Mouse (Mus musculus): Measurements from ENCODE around the gene Dag1.
"Not testable (repeated sequence)": the region's sequence is repeated elsewhere in the genome, so short reads cannot be mapped to it uniquely, and the experiment has no call there.

Dag1 gene

DNA sequence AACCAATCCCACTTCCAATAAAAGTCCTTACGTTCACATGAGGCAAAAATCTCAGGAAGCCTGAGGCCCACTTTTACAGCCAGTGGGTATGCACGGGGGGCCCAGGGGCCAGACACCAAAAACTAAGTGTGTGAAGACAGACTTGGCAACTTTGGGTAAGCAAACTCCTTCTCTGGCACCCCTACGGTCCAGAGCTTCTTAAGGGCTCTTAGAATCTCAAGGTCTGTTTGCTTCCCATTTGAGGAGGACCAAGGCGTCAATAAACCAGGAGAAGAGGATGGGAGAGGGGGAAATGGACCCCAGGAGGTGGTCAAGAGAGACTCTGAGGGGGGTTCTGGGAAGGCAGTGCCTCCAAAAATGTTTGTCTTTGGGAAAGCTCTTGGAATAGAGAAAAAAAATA lies 9.7 kb upstream of the Dag1 start:
- peak in 1 of 2 experiments; percentile 63 for DNase-seq

GRCm38 (mm10) chr9:108272691-108273090 lies 8.9 kb upstream of the Dag1 start:
- no peak for DNase-seq

DNA sequence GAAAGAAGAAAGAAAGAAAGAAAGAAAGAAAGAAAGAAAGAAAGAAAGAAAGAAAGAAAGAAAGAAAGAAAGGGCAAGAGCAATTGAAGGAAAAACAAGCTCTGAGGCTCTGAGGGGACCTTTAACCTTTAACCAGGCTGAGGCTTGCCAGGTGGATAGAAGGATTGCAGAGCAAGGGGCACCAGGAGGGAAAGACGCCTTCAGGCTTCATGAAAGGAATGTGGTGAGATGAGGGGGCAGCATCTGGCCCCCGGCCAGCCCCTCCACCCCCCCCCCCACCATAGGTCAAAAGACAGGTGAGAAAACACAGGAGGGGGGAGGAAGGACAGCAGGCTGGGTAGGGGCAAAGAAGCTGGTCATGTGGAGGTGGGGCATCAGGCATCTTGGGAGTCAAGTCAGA lies 8.2 kb upstream of the Dag1 start:
- DNase-seq = no peak

DNA sequence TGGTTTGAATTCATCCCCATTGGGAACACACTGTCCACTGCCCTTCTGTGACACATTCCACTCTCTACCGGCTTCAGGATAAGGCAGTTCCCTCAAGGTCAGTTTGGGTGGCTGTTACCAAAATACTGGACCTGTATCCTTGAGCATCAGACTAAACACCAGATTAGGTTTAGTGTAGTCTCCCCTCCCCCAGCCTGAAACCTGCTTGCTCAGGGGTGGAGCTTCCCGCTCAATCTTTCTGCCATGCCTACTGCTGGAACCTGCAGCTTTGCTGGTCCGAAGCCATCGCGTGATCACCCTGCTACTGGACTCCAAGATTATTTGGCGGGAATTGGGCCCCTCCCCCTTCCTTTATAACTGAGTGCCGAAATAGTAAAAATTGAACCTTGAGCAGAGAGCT lies 4.9 kb upstream of the Dag1 start:
- not testable (repeated sequence) for DNase-seq

- peak in 1 of 2 experiments; percentile 62 for DNase-seq
Observed at GRCm38 (mm10) chr9:108267691-108268090, 3.9 kb upstream of the Dag1 start.

GRCm38 (mm10) chr9:108266261-108266935 lies 2.6 kb upstream of the Dag1 start:
- DNase-seq = no peak

DNA sequence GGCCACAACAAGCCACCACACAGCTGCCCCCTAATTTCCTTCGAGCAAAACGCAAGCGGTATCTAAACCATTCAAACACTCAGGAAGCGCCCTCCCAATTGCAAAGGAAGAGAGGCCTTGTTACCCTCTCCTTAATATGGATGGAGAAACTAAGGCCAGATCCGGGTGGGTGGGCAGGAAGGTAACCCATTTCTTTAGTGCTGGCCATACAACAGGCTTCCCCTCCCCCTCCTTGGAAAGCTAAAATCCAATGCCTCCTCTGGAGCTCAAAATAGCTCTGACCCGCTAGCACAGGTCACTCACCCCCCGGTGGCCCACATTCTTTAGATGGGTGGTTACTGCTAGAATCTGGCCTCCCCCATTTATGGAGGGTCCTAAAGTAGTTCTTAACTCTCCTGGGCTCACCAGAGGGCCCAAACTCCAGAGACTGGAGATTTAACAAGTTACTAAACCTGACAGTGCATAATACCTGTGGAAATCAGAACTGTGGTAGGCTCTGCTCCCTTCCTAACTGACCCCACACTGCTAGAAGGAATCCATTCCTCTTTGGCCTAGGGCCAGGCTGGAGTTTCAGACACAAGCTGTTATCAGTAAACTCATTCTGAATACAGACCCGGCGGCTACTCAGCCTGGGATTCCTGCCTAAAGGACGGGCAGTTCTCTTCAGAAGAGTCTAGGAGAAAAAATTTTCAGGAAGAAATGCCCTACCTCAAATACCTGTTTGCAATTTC lies 598 bp upstream of the Dag1 start:
- peak; percentile 57 to 67 for DNase-seq

DNA sequence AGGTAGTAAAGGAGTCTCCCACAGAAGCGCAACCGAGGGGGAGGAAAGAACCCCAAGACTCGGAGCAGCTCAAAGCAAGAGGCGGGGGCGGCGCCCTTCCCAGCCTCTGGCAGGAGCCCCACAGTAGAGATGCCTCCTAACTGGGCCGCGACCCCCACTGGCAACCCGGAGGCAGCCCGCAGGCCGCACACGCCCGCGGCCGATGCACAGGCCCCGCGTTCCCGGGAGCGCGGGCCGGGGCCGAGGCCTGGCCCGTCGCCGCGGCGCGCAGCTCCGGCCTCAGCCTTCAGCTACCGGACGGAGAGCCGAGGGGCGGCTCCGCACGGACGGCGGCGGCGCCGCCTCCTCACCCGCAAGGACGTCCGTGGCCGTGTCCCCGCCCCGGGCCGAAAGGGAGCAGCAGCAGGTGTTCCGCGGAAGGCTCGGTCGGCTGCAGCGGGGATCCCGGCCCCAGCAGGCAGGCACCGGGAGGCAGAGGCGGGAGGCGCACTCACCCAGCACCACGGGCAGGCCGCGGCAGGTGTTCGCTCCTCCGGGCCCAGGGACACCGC lies 552 bp downstream of the Dag1 start:
- peak in 1 of 2 experiments; percentile 74 for DNase-seq

- DNase-seq = peak; percentile 60 to 71
Observed at GRCm38 (mm10) chr9:108262494-108263049, 1.2 kb downstream of the Dag1 start.

- DNase-seq = no peak
Observed at GRCm38 (mm10) chr9:108261865-108262264, 1.9 kb downstream of the Dag1 start.

- DNase-seq = no peak
Observed at GRCm38 (mm10) chr9:108260526-108260925, 3.2 kb downstream of the Dag1 start.

- no peak for DNase-seq
Observed at GRCm38 (mm10) chr9:108252766-108253165, 11.0 kb downstream of the Dag1 start.

GRCm38 (mm10) chr9:108251877-108252276 lies 11.9 kb downstream of the Dag1 start:
- DNase-seq = no peak

DNA sequence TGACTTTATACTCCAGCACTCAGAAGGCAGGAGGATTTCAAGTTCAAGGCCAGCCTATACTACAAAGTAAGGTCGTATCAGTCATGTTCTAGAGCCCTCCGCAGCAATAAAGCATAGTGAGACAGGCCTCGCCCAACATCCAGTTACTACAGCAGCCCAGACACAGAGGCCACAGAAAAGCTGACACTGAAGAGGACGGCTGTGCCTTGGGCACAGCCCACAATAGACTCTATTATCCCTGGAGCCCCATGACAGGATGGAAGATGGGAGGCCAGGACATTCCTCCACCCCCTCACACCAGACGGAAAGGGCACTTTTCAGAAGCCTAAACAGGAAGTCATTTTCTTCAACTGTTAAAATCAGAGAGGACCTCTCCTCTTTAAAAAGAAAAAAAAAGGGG lies 14.8 kb downstream of the Dag1 start:
- DNase-seq = no peak

- DNase-seq = no peak
Observed at GRCm38 (mm10) chr9:108244984-108245383, 18.8 kb downstream of the Dag1 start.

GRCm38 (mm10) chr9:108244540-108244939 lies 19.2 kb downstream of the Dag1 start:
- DNase-seq = no peak

- no peak for DNase-seq
Observed at GRCm38 (mm10) chr9:108239951-108240350, 23.8 kb downstream of the Dag1 start.

DNA sequence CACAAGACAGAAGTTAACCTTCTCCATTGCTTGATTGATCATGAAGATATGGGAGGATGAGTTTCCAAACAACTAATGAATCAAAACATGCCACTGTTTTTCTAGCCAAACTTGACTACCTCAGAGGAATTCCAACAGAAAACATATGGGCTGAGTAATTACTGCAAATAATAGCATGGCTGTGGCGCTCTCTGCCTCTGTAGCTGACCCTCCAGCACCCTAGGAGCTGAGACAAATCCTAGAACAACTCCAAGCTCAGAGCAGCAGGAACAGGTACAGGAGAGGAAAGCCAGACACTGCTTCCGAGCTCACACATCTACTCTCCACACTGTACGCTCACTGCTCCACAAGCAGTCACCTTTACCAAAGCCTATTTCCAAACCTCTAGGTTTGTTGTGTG lies 24.9 kb downstream of the Dag1 start:
- DNase-seq = no peak

DNA sequence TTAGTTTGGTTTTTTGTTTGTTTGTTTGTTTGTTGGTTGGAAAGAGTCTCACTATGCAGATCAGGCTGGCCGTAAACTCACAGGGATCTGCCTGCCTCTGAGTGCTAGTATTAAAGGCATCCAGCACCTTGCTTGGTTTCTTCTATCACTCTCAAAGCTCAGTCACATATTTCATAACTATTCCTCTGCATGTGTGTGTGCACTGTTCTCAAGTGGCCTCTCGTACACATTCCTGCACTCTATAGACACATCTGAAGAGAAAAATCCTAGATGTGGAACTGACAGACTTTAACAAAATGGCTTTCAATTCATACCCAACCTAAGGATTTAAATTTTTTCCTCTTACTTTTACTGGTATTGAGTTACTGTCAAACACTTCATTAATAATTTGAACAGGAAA lies 25.4 kb downstream of the Dag1 start:
- DNase-seq = no peak

GRCm38 (mm10) chr9:108234682-108235081 lies 29.1 kb downstream of the Dag1 start:
- no peak for DNase-seq

- no peak for DNase-seq
Observed at GRCm38 (mm10) chr9:108232908-108233307, 30.9 kb downstream of the Dag1 start.

- DNase-seq = no peak
Observed at GRCm38 (mm10) chr9:108227911-108228649, 35.7 kb downstream of the Dag1 start.

GRCm38 (mm10) chr9:108225166-108225565 lies 38.6 kb downstream of the Dag1 start:
- DNase-seq = no peak

All from lung, adult 18-20 months (tissue).